Mouse (Mus musculus) liver, postnatal 0 days (tissue): ENCODE results near the gene Prkd1.

Experiments
- CTCF ChIP-seq: sonication (generic); IDR thresholded peaks from 2 replicates; pipeline ENCODE4 v1.5.1; 2016; ENCODE audit warnings: antibody characterized with exemption, low read depth
- EP300 ChIP-seq: IDR thresholded peaks from 2 replicates; pipeline ENCODE4 v1.6.1; 2016; ENCODE audit warnings: antibody characterized with exemption, low read depth, mild to moderate bottlenecking

GRCm38 (mm10) chr12:50549860-50550555 is 98.9 kb downstream of the Prkd1 start:
- TF ChIP-seq CTCF (no peak), EP300 (no peak)
